Mouse (Mus musculus) kidney, postnatal 4 days (tissue): ENCODE results near the gene Msrb1.
"Not testable (repeated sequence)": the region's sequence is repeated elsewhere in the genome, so short reads cannot be mapped to it uniquely, and the experiment has no call there.

Experiments used
- DNase-seq, 2 experiments: peaks; one replicate each; pipeline ENCODE4 v3.0.0; 2021; ENCODE audit warnings: mixed read lengths in 2 of 2

Msrb1 gene

DNA sequence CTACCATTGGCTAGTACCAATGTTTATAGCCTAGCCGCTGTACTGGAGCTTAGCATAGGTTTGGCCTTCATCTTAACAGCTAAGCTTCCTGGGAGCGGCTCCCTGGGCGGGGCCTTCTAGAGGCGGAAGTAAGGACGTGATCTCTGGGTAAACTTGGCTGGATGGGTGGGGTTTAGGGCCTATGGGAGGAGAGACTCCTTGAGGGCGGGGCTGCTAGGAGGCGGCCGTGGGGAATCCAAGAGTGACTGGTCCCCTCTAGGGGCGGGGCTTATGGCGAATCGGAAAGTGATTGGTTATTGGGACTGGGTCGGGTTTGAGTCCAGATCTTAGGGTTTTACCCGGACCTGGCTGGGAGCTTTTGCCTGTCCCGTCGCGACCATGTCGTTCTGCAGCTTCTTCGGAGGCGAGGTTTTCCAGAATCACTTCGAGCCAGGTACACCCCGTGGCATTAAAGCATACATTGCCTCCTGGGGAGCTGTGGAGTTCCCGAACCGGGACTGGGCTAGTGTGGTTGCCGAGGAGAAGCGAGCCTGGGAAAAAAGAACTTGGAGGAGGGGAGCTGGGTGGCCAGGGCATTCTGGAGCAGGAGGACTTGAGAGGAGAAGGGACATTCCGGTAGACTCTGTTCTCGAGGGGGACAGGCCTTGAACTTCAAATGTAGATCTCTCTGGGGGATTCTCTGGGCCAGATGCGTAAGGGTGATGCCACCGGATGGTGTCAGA, at the start of gene Msrb1:
Msrb1 (plus strand) TSS at position 313 of the 722 bp plus-strand sequence.
- peak; percentile 95 to 97 for DNase-seq

GRCm38 (mm10) chr17:24687146-24687595, 49.3 kb upstream of the Msrb1 start:
- DNase-seq: peak; percentile 73 to 79

DNA sequence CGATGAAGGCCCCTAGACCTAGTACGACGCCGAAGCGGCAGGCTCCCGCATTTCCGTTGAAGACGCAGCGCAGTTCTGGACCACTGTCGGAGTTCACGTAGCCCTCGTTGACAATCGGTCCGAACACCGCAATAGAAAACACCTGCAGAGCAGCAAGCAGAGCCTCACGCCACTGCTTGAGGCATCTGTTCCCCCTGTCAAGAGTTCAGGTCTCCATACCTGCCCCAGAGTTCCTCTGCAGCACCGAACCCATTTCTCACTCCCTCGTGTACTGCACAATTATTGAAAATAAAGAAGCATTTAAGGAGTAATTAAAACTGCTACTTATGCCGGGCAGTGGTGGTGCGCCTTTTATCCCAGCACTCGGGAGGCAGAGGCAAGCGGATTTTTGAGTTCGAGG, 48.8 kb upstream of the Msrb1 start:
- no peak for DNase-seq

DNA sequence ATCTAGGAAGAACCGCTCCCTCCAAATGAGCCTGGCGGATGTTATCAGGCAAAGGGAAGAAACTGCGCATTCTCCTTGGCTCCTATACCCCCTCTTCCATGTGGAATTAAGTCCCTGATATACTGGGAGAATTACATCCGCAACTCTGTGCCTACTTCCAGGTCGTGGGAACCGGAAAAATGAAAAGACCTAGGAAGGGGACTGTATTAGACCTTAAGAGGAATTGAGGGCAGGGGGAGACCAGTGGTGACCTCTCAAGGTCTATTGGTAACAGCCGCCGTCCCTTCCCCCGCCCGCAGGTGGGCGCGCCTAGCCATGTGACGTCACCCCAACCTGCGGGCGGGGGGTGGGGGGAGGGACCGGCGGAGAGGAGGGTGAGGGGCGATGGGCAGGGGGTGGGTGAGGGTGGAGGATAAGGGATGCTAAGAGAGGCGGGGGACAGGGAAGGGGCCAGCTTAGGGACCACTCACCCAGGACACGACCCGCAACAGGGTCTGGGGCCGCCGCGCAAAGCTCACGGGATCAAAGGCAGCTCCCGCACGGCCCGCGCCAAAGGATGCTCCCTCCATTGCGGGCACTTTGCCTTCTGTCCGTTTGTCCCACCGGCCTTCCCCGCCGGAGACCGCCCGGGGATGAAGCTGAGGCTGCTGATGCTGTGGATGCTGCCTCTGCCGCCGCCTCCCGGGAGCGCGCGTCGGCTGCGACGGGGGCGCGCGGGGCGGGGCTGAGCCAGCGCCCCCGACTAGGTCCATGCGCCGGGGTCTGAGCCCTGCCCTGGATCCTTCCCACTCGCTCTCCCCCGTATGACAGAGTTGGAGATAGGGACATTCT, 47.0 kb upstream of the Msrb1 start, which contains the start of gene Syngr3:
Syngr3 (minus strand) TSS at position 705 of the 831 bp plus-strand sequence.
- DNase-seq: peak in 1 of 2 experiments; percentile 34

- no peak for DNase-seq
These were observed 44.1 kb upstream of the Msrb1 start for GRCm38 (mm10) chr17:24692385-24692784.

DNA sequence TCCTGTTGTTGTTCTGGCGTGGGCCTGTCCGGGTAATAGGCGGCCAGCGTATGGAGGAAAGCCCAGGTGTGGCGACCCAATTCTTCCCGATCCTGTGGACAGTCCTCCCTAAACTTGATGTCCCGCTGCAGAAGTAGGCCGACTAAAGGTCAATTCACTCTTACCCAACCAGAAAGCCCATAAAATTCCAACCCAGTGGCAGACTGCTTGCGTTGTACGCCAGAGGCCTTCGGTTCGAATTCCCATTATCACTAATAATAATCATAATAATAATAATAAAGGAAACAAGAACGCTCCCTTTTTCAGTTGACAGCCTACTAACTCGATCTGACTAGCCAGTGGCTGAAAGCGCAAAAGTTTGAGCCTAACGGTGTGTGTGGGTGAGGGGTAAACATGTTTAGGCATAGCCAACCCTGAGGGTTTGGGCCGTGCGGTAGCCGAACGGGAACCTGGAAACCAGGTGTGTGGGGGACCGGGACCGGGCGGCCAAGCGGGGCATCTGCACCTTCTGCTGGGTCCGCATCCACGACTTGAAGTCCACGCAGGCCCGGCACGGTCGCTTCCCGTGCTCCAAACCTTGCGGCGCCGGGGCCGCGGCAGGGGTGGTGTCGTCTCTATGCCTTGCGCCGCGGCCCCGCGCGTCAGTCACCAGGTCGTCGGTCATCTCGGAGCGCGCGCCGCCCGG, 41.0 kb upstream of the Msrb1 start:
- peak in 1 of 2 experiments; percentile 25 for DNase-seq

GRCm38 (mm10) chr17:24696011-24696697, 40.3 kb upstream of the Msrb1 start, which contains the start of the genes Gfer and Noxo1:
Gene Gfer (minus strand): TSS chr17:24696156.
Gene Noxo1 (plus strand): TSS chr17:24696234.
- peak; percentile 91 to 94 for DNase-seq

DNA sequence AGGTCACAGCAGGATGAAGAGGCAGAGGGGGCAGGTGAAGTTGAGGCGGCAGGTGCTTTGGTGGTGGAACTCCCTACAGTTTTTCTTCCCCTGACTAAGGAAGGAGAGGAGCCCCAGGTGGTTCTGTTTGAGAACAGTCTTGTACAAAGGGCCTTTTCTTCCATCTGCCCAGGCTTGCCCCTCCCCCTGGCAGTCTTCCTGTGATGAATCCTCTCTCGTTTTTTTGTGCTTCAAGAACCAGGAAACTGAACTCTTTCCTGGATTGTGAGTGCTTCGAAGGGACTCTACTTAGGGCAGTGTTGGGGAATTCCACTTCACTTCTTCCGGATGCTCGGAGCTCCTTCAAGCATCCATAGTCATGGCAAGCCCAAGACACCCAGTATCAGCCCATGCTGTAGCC, 38.5 kb upstream of the Msrb1 start:
- peak in 1 of 2 experiments; percentile 64 for DNase-seq

DNA sequence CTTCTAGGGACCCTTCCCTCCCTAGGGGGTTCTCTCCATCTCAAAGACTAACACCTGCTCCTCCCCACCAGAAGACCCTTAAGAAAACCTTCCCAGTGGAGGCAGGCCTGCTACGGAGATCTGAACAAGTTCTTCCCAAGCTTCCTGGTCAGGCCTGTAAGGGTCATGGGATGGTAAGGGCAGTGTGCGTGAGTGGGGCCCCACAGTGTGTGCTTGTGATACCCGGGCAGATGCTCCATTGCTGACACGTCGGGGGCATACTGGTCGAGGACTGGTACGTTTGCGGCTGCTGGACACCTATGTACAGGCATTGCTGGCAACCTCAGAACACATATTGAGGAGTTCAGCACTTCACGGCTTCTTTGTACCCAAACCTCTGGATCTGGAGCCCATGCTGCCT, 37.7 kb upstream of the Msrb1 start:
- no peak for DNase-seq

DNA sequence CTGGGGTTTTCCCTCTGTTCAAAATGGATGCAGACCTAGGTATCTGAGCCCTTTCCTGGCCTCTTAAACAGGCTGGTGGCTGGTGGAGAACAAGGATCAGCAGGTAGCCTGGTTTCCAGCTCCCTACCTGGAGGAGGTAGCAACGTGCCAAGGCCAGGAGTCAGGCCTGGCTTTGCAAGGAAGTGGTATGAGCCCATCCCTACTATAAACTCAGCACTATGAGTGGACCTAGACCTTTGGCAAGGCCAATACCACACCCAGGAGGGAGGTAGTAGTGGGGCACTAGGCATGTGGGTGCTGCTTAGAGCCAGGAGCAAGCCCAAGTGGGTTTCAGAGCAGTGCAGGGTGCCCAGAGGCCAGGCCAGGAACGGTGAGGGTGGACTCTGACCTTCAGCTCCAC, 37.0 kb upstream of the Msrb1 start:
- DNase-seq: no peak

DNA sequence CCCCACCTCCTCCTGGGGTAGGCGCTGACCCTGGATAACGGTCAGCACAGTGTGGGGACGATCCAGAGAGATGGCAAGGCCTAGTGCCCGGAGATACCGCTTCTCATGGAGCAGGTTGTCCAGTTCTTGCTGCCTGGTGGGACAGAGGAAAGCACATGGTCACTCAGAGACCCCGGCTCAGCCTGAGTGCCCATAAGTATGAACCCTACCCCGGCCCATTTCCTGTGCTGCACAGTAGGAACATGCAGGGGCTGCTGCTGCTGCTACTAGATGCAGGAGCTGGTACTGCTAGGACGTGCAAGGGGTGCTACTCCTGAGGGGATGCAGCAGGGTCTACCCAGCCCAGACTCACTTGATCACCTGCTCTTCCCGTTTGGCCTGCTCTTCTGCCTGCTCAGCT, 35.2 kb upstream of the Msrb1 start:
- DNase-seq: no peak

DNA sequence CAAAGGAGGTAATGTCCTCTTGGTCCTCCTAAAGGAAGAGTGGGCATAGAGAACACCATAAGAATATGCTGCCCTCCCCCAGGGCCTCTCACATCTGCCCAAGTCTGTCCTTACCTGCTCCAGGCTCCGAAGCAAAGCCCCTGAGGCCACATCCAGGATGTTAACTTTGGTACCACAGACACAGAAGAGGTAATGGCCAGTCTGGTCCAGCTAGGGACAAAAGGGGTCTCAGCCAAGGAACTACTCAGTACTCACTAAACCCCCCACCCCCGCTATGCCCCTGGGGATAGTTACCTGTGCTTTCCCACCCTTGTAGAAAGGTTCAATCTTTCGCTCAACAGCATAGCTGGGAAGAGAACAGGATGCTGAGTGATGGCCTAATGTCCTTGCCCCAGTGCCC, 30.6 kb upstream of the Msrb1 start:
- no peak for DNase-seq

GRCm38 (mm10) chr17:24706982-24707800, 29.3 kb upstream of the Msrb1 start, which contains the start of gene Tbl3:
Gene Tbl3 (minus strand): TSS chr17:24707660.
- peak; percentile 97 to 98 for DNase-seq

DNA sequence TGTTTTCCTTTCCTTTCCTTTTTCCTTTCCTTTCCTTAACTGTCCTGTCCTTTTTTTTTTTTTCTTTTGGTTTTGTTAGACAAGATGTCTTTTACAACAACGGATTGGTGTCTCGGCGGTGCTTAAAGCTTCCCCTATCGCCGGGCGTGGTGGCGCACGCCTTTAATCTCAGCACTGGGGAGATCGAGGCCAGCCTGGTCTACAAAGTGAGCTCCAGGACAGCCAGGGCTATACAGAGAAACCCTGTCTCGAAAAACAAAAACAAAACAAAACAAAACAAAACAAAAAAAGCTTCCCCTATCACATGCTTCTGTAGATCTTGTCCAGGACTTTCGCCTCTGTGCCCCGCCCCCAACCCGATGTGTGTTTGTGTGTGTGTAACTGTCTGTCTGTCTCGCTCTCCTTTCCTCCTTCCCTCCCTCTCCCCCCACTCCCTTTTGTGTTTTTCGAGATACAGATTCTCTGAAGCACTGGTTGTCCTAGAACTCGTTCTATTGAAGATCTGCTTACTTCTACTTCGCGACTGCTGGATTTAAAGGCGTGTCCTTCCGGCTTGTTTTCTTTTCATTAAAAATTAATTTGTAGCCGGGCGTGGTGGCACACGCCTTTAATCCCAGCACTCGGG, 28.5 kb upstream of the Msrb1 start:
- no peak for DNase-seq

DNA sequence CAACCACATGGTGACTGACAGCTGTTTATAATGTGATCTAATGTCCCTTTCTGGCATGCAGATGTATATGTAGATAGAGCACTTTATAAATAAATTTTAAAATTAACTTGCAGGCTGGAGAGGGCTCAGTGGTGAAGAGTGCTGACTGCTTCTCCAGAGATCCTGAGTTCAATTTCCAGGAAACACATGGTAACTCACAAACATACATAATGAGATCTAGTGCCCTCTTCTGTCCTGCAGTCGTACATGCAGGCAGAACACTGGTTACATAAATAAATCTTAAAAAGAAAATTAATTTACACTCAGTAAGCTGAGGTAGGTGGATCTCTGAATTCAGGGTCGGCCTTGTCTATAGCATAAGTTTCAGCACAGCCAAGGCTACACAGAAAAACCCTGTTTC, 27.8 kb upstream of the Msrb1 start:
- no peak for DNase-seq

GRCm38 (mm10) chr17:24715556-24715955, 20.9 kb upstream of the Msrb1 start:
- peak in 1 of 2 experiments; percentile 51 for DNase-seq

DNA sequence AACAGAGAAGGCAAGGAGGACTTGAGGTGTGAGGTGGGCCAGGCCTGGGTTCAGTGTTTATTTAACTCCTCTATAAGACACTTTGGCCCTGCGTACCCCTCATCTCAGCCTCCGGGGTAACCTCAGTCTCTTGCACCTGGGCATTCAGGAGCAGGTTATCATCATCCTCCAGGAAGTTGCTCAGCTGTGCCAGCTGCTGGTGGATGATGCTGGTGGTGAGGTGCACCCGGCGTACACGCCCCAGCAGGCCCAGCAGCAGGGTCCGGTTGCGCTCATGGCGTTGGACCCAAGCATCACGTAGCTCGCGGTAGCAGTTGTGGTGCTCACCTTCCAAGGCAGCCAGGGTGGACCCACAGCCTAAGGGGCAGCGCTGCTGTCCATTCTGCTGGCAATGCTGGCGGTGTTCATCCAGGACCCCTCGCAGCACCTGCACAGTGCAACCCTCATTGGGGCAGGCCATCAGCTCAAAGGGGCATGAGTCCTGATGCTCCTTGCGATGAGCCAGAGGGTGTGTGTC, 20.2 kb upstream of the Msrb1 start:
- DNase-seq: no peak

- no peak for DNase-seq
These were observed 18.5 kb upstream of the Msrb1 start, which contains the start of the genes Rnf151 and Rps2 for GRCm38 (mm10) chr17:24717943-24718342. Gene Rnf151 (minus strand): TSS chr17:24718063. Gene Rps2 (plus strand): TSS chr17:24718116.

- not testable (repeated sequence) for DNase-seq
These were observed 17.5 kb upstream of the Msrb1 start for GRCm38 (mm10) chr17:24718938-24719337.

- DNase-seq: peak; percentile 99 to 100
These were observed 16.8 kb upstream of the Msrb1 start for GRCm38 (mm10) chr17:24719494-24720222.
